Comparison of ENCODE assay signal across 8 mouse cellular contexts in the genomic region with DNA sequence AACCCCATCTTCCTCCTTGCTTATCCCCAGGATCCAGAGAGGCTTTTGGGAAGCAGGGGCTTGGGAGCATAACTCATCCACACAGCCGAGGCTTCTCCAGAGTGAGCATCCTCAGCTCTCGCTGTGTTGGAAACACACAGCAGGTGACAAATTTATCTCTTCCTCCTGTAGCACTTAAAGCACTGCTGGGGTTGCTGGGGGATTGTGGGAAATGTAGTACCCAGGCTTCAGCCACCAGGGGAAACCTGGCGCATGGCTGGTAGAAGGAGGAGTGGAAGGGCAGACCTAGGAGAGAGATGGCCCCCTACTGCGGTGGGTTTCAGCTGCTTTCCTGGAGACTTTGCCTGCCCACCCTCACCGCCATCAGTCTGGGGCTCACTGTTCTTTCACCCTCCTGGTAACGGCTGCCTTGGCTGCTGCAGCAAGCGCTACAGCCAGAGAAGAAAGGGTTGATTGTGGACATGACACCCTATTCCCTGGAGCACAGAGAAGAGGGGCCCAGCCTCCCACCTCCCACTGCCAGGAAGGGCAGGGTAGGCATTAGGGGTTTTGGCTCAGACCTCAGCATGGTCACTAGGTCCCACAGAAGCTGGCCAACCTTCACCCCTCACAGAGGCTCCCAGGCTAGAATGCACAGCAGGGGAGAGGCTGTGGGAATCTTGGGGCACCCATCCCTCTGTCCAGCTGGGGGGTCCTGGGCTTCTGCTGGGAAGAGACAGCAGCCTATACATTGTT. TPM values are rescaled to one million over a fixed set of nuclear protein-coding genes. Genes with fewer than 3 reads are reported as not detected.
A peak's percentile ranks its signal among the peaks of the same experiment; 100 is the strongest.
DNase-seq lines count a peak whose midpoint lies in the region; ATAC-seq and TF ChIP-seq lines count a peak whose summit lies in the region.
"Had no signal": no experiment of that assay in that cellular context is flagged by ENCODE, and none has a peak within 500 bp of the region (broad histone marks: within the 10 kb centered on the region; RNA-seq: fewer than 3 reads in every experiment).

No protein-coding gene starts in this region.

- peak; percentile 36; the same call in 1 of the 2 replicates for TF ChIP-seq CTCF in thymus, adult 2 months (IDR thresholded peaks at IDR 0.05; ENCODE audit: borderline replicate concordance, control insufficient read depth, extremely low read depth, insufficient read depth, low read length, poor library complexity)

- no peak overlapping the region for H3K4me2 ChIP-seq in limb, embryonic 11.5 days (ENCODE audit: low read depth, severe bottlenecking)
- H3K4me2 ChIP-seq in stomach, embryonic 16.5 days (ENCODE audit: low read depth, low read length), result no peak overlapping the region
- H3K4me2 ChIP-seq: lung, embryonic 15.5 days had no signal

- peak; percentile 18 for DNase-seq in thymus, adult 2 months
- DNase-seq in thymus, adult 18-20 months, result no peak
- DNase-seq in forebrain, embryonic 10.5 days (ENCODE audit: extremely low spot score, low spot score), result no peak
- DNase-seq in limb, embryonic 11.5 days (ENCODE audit: low spot score), result peak; percentile 45
- DNase-seq in testis, postnatal 10 days (ENCODE audit: low spot score), result no peak

- 0 out of 2 replicates have a peak, but pooled peaks cover 9% of the 10 kb centered on the region for H3K9me3 ChIP-seq in forebrain, embryonic 10.5 days
- H3K9me3 ChIP-seq in limb, embryonic 11.5 days (ENCODE audit: control insufficient read depth, low read length), result no peaks in the 10 kb centered on the region
- no peaks in the 10 kb centered on the region for H3K9me3 ChIP-seq in stomach, embryonic 16.5 days (replicated peaks; ENCODE audit: control insufficient read depth, low read length)
- H3K9me3 ChIP-seq: lung, embryonic 15.5 days had no signal

- 58% methylated on average over 7 of the region's 7 CpGs for WGBS in thymus, adult 2 months
- 26% methylated on average over 7 of the region's 7 CpGs for WGBS in forebrain, embryonic 10.5 days
- WGBS in limb, embryonic 11.5 days, result 30% methylated on average over 7 of the region's 7 CpGs
- 37% methylated on average over 7 of the region's 7 CpGs for WGBS in stomach, embryonic 16.5 days

- H3K4me3 ChIP-seq in thymus, adult 2 months (ENCODE audit: control insufficient read depth, insufficient read depth, low read length), result no peak overlapping the region
- H3K4me3 ChIP-seq in forebrain, embryonic 10.5 days, result peak overlapping the region; percentile 7; the same call in 1 of the 2 replicates
- no peak overlapping the region for H3K4me3 ChIP-seq in limb, embryonic 11.5 days (ENCODE audit: low read depth, low read length)
- H3K4me3 ChIP-seq in stomach, embryonic 16.5 days (replicated peaks; ENCODE audit: low read length), result no peak overlapping the region
- H3K4me3 ChIP-seq: lung, embryonic 15.5 days had no signal

- no peak overlapping the region for H3K27ac ChIP-seq in thymus, adult 2 months (ENCODE audit: control insufficient read depth, insufficient read depth, low read length)
- peak overlapping the region; percentile 60; the same call in 1 of the 2 replicates for H3K27ac ChIP-seq in forebrain, embryonic 10.5 days
- H3K27ac ChIP-seq in limb, embryonic 11.5 days (replicated peaks; ENCODE audit: low read depth, low read length), result no peak overlapping the region
- no peak overlapping the region for H3K27ac ChIP-seq in stomach, embryonic 16.5 days (ENCODE audit: low read length)
- H3K27ac ChIP-seq: lung, embryonic 15.5 days had no signal

- H3K36me3 ChIP-seq in thymus, adult 2 months (ENCODE audit: control insufficient read depth, insufficient read depth, low read length), result no peaks in the 10 kb centered on the region
- no peaks in the 10 kb centered on the region for H3K36me3 ChIP-seq in forebrain, embryonic 10.5 days (replicated peaks)
- no peaks in the 10 kb centered on the region for H3K36me3 ChIP-seq in limb, embryonic 11.5 days (ENCODE audit: control insufficient read depth, insufficient read depth, low read length)
- no peaks in the 10 kb centered on the region for H3K36me3 ChIP-seq in stomach, embryonic 16.5 days (ENCODE audit: control insufficient read depth, insufficient read depth, low read length)
- H3K36me3 ChIP-seq: lung, embryonic 15.5 days had no signal

- ATAC-seq in limb, embryonic 11.5 days (ENCODE audit: insufficient number of reproducible peaks, low FRiP score, low TSS enrichment, low read depth), result no peak
- 0 out of 2 replicates have a peak, but pooled peaks have one; percentile 9 for ATAC-seq in stomach, embryonic 16.5 days (ENCODE audit: insufficient read depth, low FRiP score)
- ATAC-seq in cerebellum, adult (ENCODE audit: insufficient number of reproducible peaks, low FRiP score, low TSS enrichment), result no peak

- no peaks in the 10 kb centered on the region; the same call in 1 of the 2 replicates for H3K4me1 ChIP-seq in thymus, adult 2 months (replicated peaks; ENCODE audit: control insufficient read depth, insufficient read depth, low read length)
- peaks cover 41% of the 10 kb centered on the region for H3K4me1 ChIP-seq in forebrain, embryonic 10.5 days
- 0 out of 2 replicates have a peak, but pooled peaks cover 6% of the 10 kb centered on the region for H3K4me1 ChIP-seq in limb, embryonic 11.5 days (ENCODE audit: control insufficient read depth, insufficient read depth, low read length)
- peaks cover 23% of the 10 kb centered on the region for H3K4me1 ChIP-seq in stomach, embryonic 16.5 days (ENCODE audit: control insufficient read depth, insufficient read depth, low read length)

- no peaks in the 10 kb centered on the region for H3K27me3 ChIP-seq in thymus, adult 2 months (ENCODE audit: control insufficient read depth, insufficient read depth, low read length)
- peaks cover 8% of the 10 kb centered on the region for H3K27me3 ChIP-seq in forebrain, embryonic 10.5 days (ENCODE audit: poor library complexity, severe bottlenecking)
- H3K27me3 ChIP-seq in limb, embryonic 11.5 days (ENCODE audit: control insufficient read depth, insufficient read depth, low read length), result no peaks in the 10 kb centered on the region
- H3K27me3 ChIP-seq in stomach, embryonic 16.5 days (ENCODE audit: control insufficient read depth, insufficient read depth, low read length), result no peaks in the 10 kb centered on the region
- H3K27me3 ChIP-seq: lung, embryonic 15.5 days had no signal

- TF ChIP-seq POLR2A in thymus, adult 2 months (IDR thresholded peaks at IDR 0.05; ENCODE audit: control insufficient read depth, extremely low read depth, insufficient read depth, low read length, poor library complexity), result no peak

- no peak overlapping the region for H3K9ac ChIP-seq in limb, embryonic 11.5 days (ENCODE audit: low read length)
- H3K9ac ChIP-seq in stomach, embryonic 16.5 days (ENCODE audit: low read length), result no peak overlapping the region
- H3K9ac ChIP-seq: lung, embryonic 15.5 days had no signal

RNA-seq across cellular contexts. Expression of a gene that starts 3.1 kb away (rescaled TPM):
- polyA plus RNA-seq in thymus, adult 2 months (2012; rRNA removed), result 10.7 and 13.3 TPM in 2 replicates
- 0.36 and 0.90 TPM in 2 replicates for polyA plus RNA-seq in forebrain, embryonic 10.5 days (2016; fragmentation: Nextera tagmentation; extraction: Ambion mirVana)
- 1.5 TPM in 2 replicates for polyA plus RNA-seq in limb, embryonic 11.5 days (2014; fragmentation: Nextera tagmentation; extraction: Ambion mirVana)
- polyA plus RNA-seq in stomach, embryonic 16.5 days (2015; fragmentation: Nextera tagmentation; extraction: Ambion mirVana), result 3.5 and 4.5 TPM in 2 replicates

RNA-seq across cellular contexts. Expression of a gene that starts 16.5 kb away (rescaled TPM):
- 0.91 and 1.0 TPM in 2 replicates for polyA plus RNA-seq in thymus, adult 2 months (2012; rRNA removed)
- 1.2 and 2.3 TPM in 2 replicates for polyA plus RNA-seq in forebrain, embryonic 10.5 days (2016; fragmentation: Nextera tagmentation; extraction: Ambion mirVana)
- polyA plus RNA-seq in limb, embryonic 11.5 days (2014; fragmentation: Nextera tagmentation; extraction: Ambion mirVana), result 0.27 and 0.74 TPM in 2 replicates
- 1.9 and 2.7 TPM in 2 replicates for polyA plus RNA-seq in stomach, embryonic 16.5 days (2015; fragmentation: Nextera tagmentation; extraction: Ambion mirVana)

Comparison
In these comparisons a context has a peak if more than half of its experiments do, and no peak if none do; other contexts are left out.
1. DNase-seq: peak in thymus, adult 2 months (single experiment) and limb, embryonic 11.5 days (single experiment); none in thymus, adult 18-20 months (0 of 2), forebrain, embryonic 10.5 days (single experiment) and testis, postnatal 10 days (single experiment).